Mouse (Mus musculus) Muller cell, postnatal 12 days (primary cell): ENCODE data around the gene Acat2.
"Not testable (repeated sequence)": the region's sequence is repeated elsewhere in the genome, so short reads cannot be mapped to it uniquely, and the experiment has no call there.

Source experiments
- DNase-seq: peaks from one replicate; pipeline ENCODE4 v3.0.0-alpha.2; 2015; ENCODE audit errors: inconsistent ontology term

Gene Acat2

GRCm38 (mm10) chr17:12959377-12959776, 1.2 kb downstream of the Acat2 start:
- not testable (repeated sequence) for DNase-seq

GRCm38 (mm10) chr17:12956664-12957063, 3.9 kb downstream of the Acat2 start:
- DNase-seq = no peak

DNA sequence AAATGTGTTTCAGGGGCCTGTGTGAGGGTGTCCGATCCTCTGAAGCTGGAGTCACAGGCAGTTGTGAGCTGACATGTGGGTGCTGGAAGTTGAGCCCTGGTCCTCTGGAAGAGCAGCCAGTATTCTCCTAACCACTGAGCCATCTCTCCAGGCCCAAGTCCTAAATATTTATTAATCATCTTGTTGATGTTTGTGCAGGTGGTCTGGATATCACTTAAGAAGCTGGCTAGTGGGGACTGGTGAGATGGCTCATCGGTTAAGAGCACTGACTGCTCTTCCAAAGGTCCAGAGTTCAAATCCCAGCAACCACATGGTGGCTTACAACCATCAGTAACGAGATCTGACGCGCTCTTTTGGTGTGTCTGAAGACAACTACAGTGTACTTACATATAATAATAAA, 10.9 kb downstream of the Acat2 start:
- no peak for DNase-seq

- DNase-seq = no peak
These were observed 17.9 kb downstream of the Acat2 start for GRCm38 (mm10) chr17:12942459-12943162.

DNA sequence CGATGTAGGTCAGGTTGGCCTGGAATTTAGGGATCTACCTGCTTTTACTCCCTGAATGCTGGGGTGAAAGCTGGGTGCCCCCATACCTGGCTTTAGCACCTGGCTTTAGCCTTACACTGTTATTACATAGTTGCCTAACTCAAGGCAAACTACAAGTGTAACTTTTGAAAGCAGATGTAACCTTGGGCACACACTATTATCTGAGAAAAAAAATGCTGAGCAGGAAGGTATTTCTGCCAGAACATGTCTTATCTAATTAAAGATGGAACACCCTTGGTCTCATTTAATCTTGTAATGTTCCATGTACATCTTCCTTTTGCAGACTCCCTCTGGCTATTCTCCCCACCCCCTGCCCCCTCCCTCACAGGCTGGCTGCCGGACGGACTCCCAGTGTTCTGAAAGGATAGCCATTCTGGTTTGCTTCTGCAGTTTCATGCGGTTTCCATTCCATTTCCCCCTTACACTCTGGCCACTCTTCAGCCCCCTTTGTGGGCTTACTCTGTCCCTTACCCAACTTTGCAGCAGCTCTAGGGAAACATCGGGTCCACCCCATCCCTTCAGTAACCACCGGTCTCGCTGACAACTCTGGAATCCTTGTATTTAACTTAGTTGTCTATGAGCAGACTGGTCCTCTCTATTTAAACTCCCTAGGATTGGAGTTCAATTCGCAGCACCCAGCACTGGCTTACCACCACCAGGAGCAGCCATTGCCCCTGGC, 18.8 kb downstream of the Acat2 start:
- no peak for DNase-seq

DNA sequence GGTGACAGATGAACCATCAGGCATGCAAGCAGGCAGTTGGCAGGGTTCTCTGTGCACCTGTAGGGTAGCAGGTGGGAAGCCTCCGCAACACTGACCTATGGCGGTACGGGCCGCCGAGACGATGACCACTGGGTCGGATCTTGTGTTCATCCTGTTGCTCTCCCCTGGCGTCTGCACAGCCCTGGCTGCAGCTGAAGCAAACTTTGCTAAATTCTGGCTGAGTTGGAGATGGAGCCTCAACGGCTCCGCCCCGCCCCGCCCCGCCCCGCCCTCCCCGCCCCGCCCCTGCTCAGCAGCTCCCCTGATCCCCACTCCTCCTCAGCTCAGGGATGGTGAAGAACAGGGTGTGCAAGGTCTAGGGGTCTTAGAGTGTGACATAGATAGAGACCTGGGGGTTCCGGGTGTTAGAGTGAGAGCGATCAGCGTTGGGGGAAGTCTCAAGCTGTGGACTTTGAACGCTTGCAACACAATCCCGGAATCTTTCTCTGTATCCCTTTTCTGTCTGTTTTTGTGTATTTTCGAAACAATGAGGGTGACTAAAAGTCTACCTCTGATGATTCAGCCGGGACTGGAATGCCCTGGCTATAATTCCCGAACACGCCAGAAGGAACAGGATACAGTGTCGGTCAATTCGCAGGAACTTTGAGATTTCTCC, 20.3 kb downstream of the Acat2 start, which contains the start of gene Acat3:
TSS of gene Acat3 (minus strand) at position 450 of the 655 bp plus-strand sequence.
- DNase-seq = peak; percentile 58

GRCm38 (mm10) chr17:12939377-12940148, 21.0 kb downstream of the Acat2 start:
- DNase-seq = not testable (repeated sequence)

DNA sequence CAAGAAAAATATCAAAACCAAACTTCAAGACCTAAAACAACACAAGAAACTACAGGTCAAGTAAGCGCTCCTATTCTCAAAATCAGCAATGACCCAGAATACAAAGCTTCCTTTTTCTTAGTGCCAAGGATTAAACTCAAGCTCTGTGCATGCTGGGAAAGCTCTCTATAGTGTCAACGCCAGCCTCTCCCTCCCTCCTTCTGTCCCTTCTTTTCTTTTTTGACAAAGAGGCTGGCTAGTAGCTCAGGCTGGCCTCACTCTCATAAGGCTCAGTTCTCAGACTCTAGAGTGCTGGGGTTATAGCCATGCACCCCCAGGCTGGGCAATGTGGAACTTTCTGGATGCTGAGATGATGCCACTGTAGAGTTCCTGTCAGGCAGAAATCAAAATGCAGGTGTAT, 22.5 kb downstream of the Acat2 start:
- no peak for DNase-seq

- peak; percentile 51 for DNase-seq
These were observed 23.1 kb downstream of the Acat2 start for GRCm38 (mm10) chr17:12937412-12937970.

- DNase-seq = no peak
These were observed 24.8 kb downstream of the Acat2 start for GRCm38 (mm10) chr17:12935719-12936118.

GRCm38 (mm10) chr17:12931576-12931975, 29.0 kb downstream of the Acat2 start:
- DNase-seq = not testable (repeated sequence)

DNA sequence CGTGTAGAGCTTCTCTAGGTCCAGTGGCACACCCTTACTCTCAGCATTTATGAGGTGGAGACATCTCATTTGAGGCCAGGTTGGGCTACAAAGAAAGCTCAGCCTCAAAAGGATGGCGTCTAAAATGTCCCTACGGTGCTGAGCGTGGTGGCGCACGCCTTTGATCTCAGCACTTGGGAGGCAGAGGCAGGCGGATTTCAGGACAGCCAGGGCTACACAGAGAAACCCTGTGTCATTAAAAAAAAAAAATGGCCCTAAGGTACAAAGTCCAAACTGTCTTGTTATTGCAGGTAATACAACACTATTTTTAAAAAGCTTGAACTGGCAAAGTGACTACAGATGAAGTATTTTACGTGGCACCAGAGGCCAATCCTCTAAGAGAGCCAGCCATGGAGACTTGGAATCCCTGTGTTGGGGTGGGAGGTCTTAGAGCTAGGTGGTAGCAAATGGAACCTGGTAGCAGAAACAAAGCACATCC, 34.8 kb downstream of the Acat2 start:
- no peak for DNase-seq

DNA sequence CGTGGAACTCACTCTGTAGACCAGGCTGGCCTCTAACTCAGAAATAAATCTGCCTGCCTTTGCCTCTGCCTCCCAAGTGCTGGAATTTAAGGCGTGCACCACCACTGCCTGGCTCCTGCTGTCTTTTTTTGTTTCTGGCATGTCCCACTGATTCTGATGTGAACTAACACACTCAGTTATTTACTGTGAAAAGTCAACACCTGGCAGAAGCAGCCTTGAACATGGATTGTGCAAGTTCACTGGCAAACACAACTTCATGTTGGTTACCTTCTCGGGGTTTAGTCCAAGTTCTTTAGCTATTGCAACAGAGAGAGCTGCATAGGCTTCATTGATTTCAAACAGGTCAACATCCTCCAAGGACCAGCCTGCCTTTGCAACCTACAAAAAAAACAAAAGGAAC, 35.5 kb downstream of the Acat2 start:
- no peak for DNase-seq

DNA sequence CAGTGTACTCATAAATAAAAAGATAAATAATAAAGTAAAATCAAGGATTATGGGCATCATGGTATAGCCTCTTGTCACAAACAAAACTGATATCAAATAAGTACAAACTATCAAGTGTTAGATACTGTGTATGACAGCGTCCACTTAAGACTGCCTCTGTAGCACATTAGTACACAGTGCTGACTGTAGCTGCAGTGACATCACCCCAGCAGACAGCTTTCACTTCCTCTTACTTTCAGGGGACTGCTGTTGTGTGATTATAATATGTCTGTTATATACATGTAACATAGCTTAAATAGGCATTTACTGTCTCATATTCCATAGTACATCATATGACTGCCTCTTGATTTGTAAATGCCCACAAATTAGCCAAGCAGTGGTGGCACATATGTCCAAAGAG, 39.5 kb downstream of the Acat2 start:
- DNase-seq = no peak

DNA sequence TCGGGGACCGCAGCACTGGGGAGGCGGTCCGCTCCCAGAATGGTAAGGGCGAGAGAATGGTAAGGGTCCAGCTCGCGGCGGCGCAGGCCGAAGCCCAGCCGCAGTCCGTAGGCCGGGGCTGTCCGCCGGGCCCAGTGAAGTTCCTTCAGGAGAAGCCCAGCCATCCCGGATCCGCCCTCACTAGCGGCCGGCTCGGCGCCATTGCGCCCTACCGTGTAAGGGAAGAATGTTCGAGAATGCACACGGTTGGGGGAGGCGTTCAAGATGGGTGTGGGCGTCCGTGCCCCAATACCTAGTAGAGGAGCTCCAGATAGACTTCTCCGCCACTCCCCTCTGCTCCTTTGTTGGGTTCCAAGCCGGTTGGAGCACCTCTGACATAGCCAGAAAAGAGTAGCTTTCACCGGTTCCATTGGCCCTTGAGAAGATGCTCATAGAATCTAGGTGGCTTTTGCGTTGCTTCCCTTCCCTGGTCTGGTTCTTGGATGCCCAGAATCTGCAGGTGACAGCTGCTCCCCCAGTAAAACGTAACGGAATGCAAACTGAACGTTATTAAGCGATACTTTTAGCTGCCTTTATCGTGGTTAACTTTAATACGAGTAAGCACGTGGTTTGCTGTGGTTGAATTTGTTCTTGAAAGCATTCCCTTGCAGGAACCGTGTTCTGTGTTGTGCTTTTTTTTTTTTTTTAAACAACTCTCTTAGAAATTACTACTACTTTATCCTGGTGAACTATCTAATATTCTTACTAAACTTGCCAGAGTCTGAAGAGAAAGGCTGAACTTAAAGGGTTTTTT, 43.8 kb downstream of the Acat2 start:
- no peak for DNase-seq

- peak; percentile 99 for DNase-seq
These were observed 44.5 kb downstream of the Acat2 start, which contains the start of gene Mrpl18 for GRCm38 (mm10) chr17:12915881-12916583. Gene Mrpl18, minus strand, starts transcription at chr17:12916345.

DNA sequence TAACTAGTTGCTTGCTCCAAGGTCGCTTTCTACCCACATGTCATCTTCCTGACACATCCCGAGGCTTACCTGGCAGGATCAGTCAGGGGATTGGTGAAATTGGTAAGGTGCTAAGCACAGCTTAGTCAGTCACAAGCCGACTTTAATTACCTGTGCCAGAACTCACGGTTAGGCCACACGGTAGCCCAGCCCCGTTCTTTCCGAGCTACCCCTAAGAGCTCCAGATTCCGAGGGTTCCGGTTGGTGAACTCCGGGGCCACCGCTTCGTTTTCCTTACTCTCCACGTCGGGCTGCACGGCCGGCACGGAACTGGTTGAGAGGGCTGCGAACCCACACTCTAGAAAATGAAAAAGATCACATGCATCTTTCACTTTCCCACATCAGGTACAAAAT, 45.1 kb downstream of the Acat2 start, which contains the start of gene Tcp1:
TSS of gene Tcp1 (plus strand) at position 214 of the 393 bp plus-strand sequence.
- no peak for DNase-seq

DNA sequence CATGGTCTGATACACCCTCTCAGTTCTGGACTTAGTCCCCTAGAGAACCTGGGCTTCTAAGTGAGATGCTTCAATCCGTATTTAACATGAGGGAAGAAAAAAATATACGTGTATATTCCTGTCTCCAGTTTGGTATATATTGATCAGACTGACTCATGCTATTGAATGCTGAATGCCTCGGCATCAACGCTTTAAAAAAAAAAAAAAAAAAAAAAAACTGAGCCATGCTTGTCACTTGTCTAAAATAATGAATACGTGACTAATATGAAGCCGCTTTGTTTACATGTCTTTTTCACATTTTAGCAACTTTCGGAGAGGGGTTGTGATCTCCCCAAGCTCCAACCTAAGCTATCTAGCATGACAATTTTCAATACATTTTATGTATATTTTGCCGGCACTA, 50.2 kb downstream of the Acat2 start:
- DNase-seq = no peak

- no peak for DNase-seq
These were observed 50.9 kb downstream of the Acat2 start, which contains the start of gene Pnldc1 for GRCm38 (mm10) chr17:12909361-12910280. Gene Pnldc1, minus strand, starts transcription at chr17:12910230.
